Mouse (Mus musculus) embryo, embryonic 11 days (tissue): ENCODE results near the gene Vps35l.

Experiments
- DNase-seq: peaks from one replicate; pipeline ENCODE4 v3.0.0-alpha.2; 2015

Vps35l gene

GRCm38 (mm10) chr7:118889046-118889680 is 149.1 kb downstream of the Vps35l start:
- DNase-seq: peak; percentile 59
